Mouse (Mus musculus): Measurements from ENCODE around the gene Abcc3. TPM values are rescaled to one million over a fixed set of nuclear protein-coding genes. Genes with fewer than 3 reads are reported as not detected.

The Abcc3 gene
- polyA plus RNA-seq (2015; fragmentation: Nextera tagmentation; extraction: Ambion mirVana) = 5.3 TPM in 2 replicates

DNA sequence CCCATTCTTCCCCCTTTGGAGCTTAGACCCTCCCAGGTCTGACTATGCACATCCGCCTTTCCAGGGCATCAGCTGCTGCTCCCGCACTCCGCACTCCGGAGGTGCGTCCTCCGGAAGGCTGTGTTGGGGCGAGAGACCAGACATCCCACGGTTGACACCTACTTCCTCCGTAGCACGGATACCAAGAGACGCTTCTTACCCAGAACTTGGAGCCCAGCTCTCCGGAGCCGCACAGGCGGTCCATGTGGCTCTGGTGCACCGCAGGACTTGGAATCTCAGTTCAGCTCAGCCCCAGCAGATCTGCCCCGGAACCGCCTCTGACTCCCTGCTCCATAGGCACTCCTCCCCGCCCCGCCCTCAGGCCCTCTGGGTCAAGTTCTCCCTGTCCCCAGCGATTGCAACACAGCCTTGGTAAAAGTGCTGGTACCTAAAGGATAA lies at the start of gene Abcc3:
Gene Abcc3, minus strand, starts transcription at position 326 of the 438 bp plus-strand sequence.
- no peak within 1 kb of the TSS for H3K27ac ChIP-seq
- H3K9me3 ChIP-seq = no peaks in the 10 kb centered on the region
- no peak within 1 kb of the TSS for H3K9ac ChIP-seq
- H3K27me3 ChIP-seq = peaks cover 6% of the 10 kb centered on the region; the same call in 1 of the 2 replicates
- H3K4me1 ChIP-seq = peaks cover 5% of the 10 kb centered on the region; the same call in 1 of the 2 replicates
- H3K4me3 ChIP-seq = peak within 1 kb of the TSS; percentile 24
- H3K36me3 ChIP-seq = no peaks in the 10 kb centered on the region
- ATAC-seq (ENCODE audit: borderline replicate concordance, extremely low read depth, low FRiP score, low TSS enrichment) = no peak
- peak within 1 kb of the TSS; percentile 44 for H3K4me2 ChIP-seq
- 3% methylated on average over 20 of the region's 20 CpGs for WGBS

DNA sequence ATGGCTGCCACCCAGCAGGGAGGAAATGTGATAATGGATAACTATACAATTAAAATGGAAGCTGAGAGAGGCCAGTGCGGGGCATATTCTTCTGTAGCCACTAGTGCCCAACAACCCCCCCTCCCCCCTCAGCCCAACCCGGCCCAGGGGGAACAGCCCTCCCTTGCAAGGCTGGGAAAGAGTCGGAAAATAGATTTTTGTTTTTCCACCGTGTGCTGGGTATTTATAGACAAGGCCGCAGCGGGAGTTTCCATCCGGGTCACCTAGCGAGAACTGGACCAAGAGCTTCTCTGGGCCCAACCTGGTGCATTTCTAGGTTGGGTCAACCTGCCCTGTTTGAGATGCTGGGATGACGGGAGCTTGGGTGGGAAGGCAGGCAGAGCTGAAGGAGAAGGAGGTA lies 49.0 kb upstream of the Abcc3 start:
- no peak overlapping the region for H3K27ac ChIP-seq

DNA sequence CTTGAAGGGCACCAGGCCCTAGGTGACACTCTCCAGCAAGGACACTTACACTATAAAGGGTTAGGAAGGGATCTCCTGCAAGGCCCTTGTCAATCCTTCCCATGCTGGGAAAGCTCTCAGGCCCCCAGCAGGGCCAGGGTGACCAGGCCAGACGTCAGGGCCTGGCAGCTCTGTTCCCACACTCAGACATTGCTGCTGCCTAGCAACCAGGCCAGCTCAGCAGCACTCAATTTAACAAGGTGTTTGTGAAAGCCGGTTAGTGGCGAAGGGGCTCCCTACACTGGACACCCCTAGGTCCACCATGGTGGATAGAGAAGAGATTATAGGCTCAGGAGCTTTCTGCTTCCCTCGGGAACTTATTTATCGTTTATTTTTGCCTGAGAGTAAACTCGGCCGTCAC lies 48.3 kb upstream of the Abcc3 start:
- no peaks in the 10 kb centered on the region for H3K4me1 ChIP-seq
- H3K27me3 ChIP-seq = no peaks in the 10 kb centered on the region
- 0 out of 2 replicates have a peak, but pooled peaks have one; percentile 23 for ATAC-seq (ENCODE audit: borderline replicate concordance, extremely low read depth, low FRiP score, low TSS enrichment)
- no peak overlapping the region for H3K27ac ChIP-seq
- no peak overlapping the region for H3K4me3 ChIP-seq
- 30% methylated on average over 7 of the region's 7 CpGs for WGBS
- no peak overlapping the region for H3K4me2 ChIP-seq
- H3K9me3 ChIP-seq = no peaks in the 10 kb centered on the region
- no peak overlapping the region for H3K9ac ChIP-seq
- no peaks in the 10 kb centered on the region for H3K36me3 ChIP-seq

More for the DNA sequence above, 49.0 kb upstream of the Abcc3 start:
- no peaks in the 10 kb centered on the region for H3K36me3 ChIP-seq
- H3K27me3 ChIP-seq = no peaks in the 10 kb centered on the region
- no peaks in the 10 kb centered on the region for H3K4me1 ChIP-seq
- H3K9me3 ChIP-seq = no peaks in the 10 kb centered on the region
- no peak for ATAC-seq (ENCODE audit: borderline replicate concordance, extremely low read depth, low FRiP score, low TSS enrichment)
- H3K4me2 ChIP-seq = no peak overlapping the region
- H3K4me3 ChIP-seq = no peak overlapping the region
- H3K9ac ChIP-seq = no peak overlapping the region
- 65% methylated on average over 9 of the region's 9 CpGs for WGBS

DNA sequence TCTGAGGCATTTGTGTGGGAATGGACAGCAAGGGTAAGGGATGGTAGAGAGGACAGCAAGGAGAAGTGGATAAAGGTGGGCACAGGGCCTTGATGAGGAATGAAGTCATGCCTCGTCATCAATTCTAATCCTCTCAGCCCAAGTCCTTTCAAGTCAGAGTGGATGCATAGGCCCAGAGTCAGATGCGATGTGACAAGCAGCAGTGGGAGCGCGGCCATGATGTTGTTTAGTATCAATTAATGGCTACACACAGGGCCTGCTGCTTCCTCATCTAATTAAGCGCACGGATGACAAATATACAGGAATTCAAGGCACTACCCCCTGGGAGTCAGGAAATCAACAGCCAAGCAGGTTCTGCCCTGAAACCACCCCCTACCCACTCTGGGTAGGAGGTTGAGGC lies 47.6 kb upstream of the Abcc3 start:
- Histone ChIP-seq H3K36me3 (no peaks in the 10 kb centered on the region), H3K27ac (no peak overlapping the region), H3K9me3 (no peaks in the 10 kb centered on the region), H3K27me3 (no peaks in the 10 kb centered on the region), H3K9ac (no peak overlapping the region), H3K4me2 (no peak overlapping the region), H3K4me1 (no peaks in the 10 kb centered on the region), H3K4me3 (no peak overlapping the region)
- WGBS = 86% methylated on average over 6 of the region's 6 CpGs
- ATAC-seq (ENCODE audit: borderline replicate concordance, extremely low read depth, low FRiP score, low TSS enrichment) = no peak

DNA sequence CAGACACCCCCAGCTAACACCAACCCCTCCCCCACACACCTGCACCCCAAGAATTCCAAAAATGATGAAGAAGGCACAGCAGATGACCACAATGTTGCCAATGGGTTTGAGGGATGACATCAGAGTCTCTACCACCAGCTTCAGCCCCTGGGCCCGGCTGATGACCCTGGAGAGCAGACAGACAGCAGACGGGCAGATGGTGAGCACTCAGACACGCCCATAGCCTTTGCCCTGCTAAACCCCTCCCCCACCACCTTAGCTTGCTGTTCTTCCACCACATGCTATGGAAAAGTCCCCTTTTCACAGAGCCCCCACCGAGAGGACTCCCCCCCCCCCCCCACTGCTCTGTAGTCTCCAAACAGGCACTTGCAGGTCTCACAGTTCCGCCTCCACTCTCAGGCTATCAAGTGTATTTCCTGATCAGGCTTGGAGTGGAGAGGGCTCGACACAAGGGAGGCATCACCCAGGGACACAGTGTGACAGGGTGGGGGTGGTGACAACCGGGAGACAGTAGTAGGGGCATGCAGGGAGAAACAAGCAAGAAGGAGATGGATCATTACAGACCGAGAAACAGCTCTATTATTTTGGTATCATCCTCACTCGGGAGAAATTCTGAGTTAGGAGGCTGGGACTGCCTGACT lies 36.3 kb upstream of the Abcc3 start:
- Histone ChIP-seq H3K9me3 (no peaks in the 10 kb centered on the region), H3K4me2 (peak overlapping the region; percentile 30; the same call in 1 of the 2 replicates), H3K27ac (peak overlapping the region; percentile 93), H3K9ac (no peak overlapping the region), H3K4me1 (peaks cover 32% of the 10 kb centered on the region), H3K36me3 (peaks cover 4% of the 10 kb centered on the region; the same call in 1 of the 2 replicates), H3K27me3 (peaks cover 18% of the 10 kb centered on the region; the same call in 1 of the 2 replicates), H3K4me3 (no peak overlapping the region)
- ATAC-seq (ENCODE audit: borderline replicate concordance, extremely low read depth, low FRiP score, low TSS enrichment) = no peak
- WGBS = 19% methylated on average over 9 of the region's 9 CpGs

DNA sequence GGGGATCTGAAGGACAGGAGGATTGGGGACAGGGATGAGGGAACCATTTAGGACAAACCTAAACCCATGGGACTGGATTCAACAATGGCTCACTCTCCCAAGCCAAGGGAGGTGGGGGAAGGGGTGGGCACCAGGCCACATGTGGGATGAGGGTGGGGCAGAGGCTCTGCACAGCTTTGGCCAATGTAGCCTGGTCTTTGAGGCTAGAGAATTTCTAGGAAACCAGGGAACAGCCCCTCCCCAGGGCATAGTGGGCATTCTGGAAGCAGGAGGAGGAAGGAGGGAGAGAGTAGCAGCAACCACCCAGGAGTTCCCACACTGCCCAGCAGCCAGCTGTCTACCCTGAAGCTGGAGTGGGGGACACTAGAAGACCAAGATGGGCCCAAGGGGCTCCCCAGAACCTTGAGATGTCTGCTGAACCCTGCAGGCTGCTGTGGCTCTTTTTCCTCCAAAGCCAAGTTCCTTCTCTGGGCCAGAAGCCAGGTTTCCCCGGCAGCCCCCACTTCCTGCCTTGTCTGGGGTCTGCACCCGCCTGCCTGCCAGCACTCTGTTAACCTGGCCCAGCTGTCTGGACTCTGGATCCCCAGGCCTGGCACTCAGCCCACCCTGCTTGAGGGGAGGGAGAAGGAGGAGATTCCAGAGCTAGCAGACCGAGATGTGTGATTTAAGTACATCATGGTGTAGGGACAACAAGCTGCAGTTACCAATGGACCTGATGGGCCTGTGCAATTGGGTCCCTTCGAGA lies 35.5 kb upstream of the Abcc3 start:
- WGBS = 4% methylated on average over 4 of the region's 4 CpGs
- H3K27ac ChIP-seq = peak overlapping the region; percentile 93
- peaks cover 4% of the 10 kb centered on the region; the same call in 1 of the 2 replicates for H3K36me3 ChIP-seq
- 0 out of 2 replicates have a peak overlapping the region, but pooled peaks have one; percentile 16 for H3K9ac ChIP-seq
- H3K27me3 ChIP-seq = peaks cover 10% of the 10 kb centered on the region; the same call in 1 of the 2 replicates
- peaks cover 32% of the 10 kb centered on the region for H3K4me1 ChIP-seq
- H3K4me3 ChIP-seq = no peak overlapping the region
- H3K9me3 ChIP-seq = no peaks in the 10 kb centered on the region
- peak; percentile 93 for ATAC-seq (ENCODE audit: borderline replicate concordance, extremely low read depth, low FRiP score, low TSS enrichment)
- H3K4me2 ChIP-seq = peak overlapping the region; percentile 30

DNA sequence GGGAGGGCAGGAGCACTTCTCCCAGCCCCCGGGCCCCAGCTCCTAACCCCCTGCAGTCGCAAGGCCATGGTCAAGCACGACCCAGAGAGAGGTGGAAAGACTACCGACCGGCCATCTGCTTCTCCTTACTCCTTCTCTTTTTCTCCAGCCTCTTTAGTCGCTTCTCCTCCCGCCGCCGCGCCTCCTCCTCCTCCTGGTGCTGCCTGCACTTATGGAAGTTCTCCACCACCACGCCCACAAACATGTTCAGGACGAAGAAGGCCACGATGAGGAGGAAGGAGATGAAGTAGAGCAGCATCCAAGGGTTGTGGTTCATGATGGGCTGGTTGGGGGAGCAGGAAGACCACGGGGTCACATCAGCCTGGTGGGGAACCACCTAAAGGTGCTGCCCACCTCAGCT lies 32.9 kb upstream of the Abcc3 start:
- no peaks in the 10 kb centered on the region for H3K9me3 ChIP-seq
- peaks cover 32% of the 10 kb centered on the region for H3K4me1 ChIP-seq
- no peak overlapping the region for H3K9ac ChIP-seq
- H3K27me3 ChIP-seq = no peaks in the 10 kb centered on the region
- H3K36me3 ChIP-seq = peaks cover 4% of the 10 kb centered on the region; the same call in 1 of the 2 replicates
- no peak for ATAC-seq (ENCODE audit: borderline replicate concordance, extremely low read depth, low FRiP score, low TSS enrichment)
- H3K4me2 ChIP-seq = no peak overlapping the region
- no peak overlapping the region for H3K4me3 ChIP-seq
- H3K27ac ChIP-seq = no peak overlapping the region
- WGBS = 59% methylated on average over 14 of the region's 14 CpGs

DNA sequence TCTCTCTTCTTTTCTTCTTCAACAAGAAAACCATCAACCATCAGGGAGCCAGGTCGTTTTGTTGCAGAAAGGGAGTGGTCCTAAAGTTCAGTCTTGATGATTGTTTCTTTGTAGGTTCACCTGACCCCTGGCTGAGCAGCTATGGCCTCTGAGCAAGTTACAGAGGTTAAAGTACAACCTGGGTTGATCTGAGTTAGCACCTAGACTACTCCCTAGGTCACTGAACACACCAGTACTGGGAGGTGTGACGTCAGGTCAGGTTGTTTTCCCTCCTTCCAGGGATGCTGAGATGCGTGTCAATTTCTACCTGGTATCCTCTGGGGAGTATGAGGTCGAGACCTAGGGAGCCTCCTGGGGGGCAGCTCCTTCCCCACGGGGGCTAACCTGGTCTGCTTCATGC lies 32.4 kb upstream of the Abcc3 start:
- ATAC-seq (ENCODE audit: borderline replicate concordance, extremely low read depth, low FRiP score, low TSS enrichment) = no peak
- no peaks in the 10 kb centered on the region for H3K9me3 ChIP-seq
- 50% methylated on average over 5 of the region's 5 CpGs for WGBS
- H3K4me2 ChIP-seq = no peak overlapping the region
- no peaks in the 10 kb centered on the region for H3K27me3 ChIP-seq
- no peak overlapping the region for H3K27ac ChIP-seq
- no peak overlapping the region for H3K9ac ChIP-seq
- peaks cover 33% of the 10 kb centered on the region for H3K4me1 ChIP-seq
- peaks cover 4% of the 10 kb centered on the region; the same call in 1 of the 2 replicates for H3K36me3 ChIP-seq
- no peak overlapping the region for H3K4me3 ChIP-seq

DNA sequence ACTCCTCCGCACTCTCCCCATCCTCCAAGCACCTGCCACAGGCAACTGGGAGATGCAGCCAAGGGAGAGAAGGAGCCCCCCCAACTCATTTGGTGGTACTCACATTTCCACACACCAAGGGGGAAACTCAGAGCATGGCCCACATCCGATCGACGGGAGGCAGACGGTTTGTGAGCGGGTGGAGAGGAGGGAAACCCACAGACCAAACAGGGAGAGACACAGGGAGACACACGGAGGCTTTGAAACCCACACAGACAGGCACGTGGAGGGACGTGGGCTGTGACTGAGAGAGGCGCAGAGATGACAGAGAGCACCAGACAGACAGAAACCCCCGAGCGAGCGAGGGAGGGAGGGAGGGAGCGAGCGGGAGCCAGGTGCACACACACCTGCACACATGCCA lies 31.6 kb upstream of the Abcc3 start:
- H3K27ac ChIP-seq = no peak overlapping the region
- WGBS = 52% methylated on average over 15 of the region's 15 CpGs
- no peak overlapping the region for H3K4me2 ChIP-seq
- peaks cover 30% of the 10 kb centered on the region for H3K4me1 ChIP-seq
- H3K4me3 ChIP-seq = no peak overlapping the region
- H3K27me3 ChIP-seq = no peaks in the 10 kb centered on the region
- H3K9ac ChIP-seq = no peak overlapping the region
- no peaks in the 10 kb centered on the region for H3K9me3 ChIP-seq
- peaks cover 4% of the 10 kb centered on the region; the same call in 1 of the 2 replicates for H3K36me3 ChIP-seq
- no peak for ATAC-seq (ENCODE audit: borderline replicate concordance, extremely low read depth, low FRiP score, low TSS enrichment)

DNA sequence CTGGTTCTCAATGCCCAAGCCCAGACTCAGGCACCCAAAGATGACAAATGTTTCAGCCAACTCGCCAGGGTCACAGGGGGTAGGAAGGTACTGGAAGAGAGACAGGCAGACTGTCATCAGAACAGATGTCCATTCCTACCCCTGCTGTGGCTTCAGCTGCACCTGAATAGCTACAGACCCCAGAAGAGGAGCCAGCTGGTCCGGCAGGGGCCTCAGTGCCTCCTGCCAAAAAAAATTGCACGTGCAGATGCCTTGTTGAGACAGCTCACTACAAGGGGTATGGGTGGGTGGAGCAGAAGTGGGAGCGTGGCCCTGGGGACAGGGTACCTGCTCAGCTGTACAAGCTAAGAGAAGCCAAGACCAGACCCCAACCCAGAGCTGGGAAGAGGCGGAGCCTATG lies 31.1 kb upstream of the Abcc3 start:
- Histone ChIP-seq H3K4me3 (no peak overlapping the region), H3K9me3 (no peaks in the 10 kb centered on the region), H3K27me3 (no peaks in the 10 kb centered on the region), H3K4me2 (no peak overlapping the region), H3K27ac (no peak overlapping the region), H3K36me3 (peaks cover 4% of the 10 kb centered on the region; the same call in 1 of the 2 replicates), H3K9ac (no peak overlapping the region), H3K4me1 (peaks cover 25% of the 10 kb centered on the region)
- 52% methylated on average over 5 of the region's 5 CpGs for WGBS
- ATAC-seq (ENCODE audit: borderline replicate concordance, extremely low read depth, low FRiP score, low TSS enrichment) = no peak

DNA sequence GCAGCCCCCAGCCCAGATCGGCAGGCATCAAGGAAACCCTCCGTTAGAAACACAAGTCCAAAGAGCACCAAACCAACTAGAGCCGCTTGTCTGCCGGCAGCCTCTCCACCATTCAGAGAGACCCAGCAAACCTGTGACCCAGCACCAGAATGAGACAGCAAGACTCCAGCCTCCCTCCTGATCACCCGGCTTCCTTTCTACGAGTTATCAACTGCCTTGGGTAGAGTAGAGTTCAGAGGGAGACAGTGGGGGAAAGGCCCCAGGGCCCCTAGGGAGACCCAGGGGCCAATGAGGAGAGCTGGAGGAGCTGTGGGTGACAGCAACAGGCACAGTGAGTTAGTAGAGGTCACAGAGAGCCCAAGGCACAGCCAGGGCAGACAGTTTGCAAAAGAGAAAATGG lies 28.2 kb upstream of the Abcc3 start:
- ATAC-seq (ENCODE audit: borderline replicate concordance, extremely low read depth, low FRiP score, low TSS enrichment) = no peak
- H3K4me1 ChIP-seq = peaks cover 8% of the 10 kb centered on the region; the same call in 1 of the 2 replicates
- H3K9me3 ChIP-seq = no peaks in the 10 kb centered on the region
- 60% methylated on average over 6 of the region's 6 CpGs for WGBS
- H3K4me2 ChIP-seq = no peak overlapping the region
- no peaks in the 10 kb centered on the region for H3K27me3 ChIP-seq
- H3K36me3 ChIP-seq = peaks cover 4% of the 10 kb centered on the region; the same call in 1 of the 2 replicates
- H3K4me3 ChIP-seq = no peak overlapping the region
- H3K9ac ChIP-seq = no peak overlapping the region
- no peak overlapping the region for H3K27ac ChIP-seq

DNA sequence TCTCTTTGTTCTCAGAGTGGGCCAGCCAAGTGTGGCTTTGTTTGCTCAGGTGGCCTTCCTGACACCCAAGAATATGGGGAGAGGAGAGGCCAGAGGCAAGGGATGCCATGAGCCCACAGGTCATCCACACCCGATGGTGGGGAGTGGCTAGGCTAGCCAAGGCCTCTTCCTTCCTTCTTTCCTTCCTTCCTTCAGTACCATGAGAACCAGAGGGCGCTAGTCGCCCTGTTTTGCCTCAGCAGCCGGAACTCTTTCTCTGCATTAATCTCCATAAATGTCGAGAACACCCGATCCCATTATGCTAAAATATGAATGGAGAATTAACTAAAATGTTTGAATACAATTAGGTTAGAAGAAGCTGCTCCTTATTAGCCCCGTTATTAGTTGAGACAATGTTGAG lies 27.5 kb upstream of the Abcc3 start:
- ATAC-seq (ENCODE audit: borderline replicate concordance, extremely low read depth, low FRiP score, low TSS enrichment) = no peak
- Histone ChIP-seq H3K9ac (no peak overlapping the region), H3K36me3 (peaks cover under 1% of the 10 kb centered on the region; the same call in 1 of the 2 replicates), H3K27ac (no peak overlapping the region), H3K9me3 (no peaks in the 10 kb centered on the region), H3K27me3 (no peaks in the 10 kb centered on the region), H3K4me2 (no peak overlapping the region), H3K4me1 (peaks cover 3% of the 10 kb centered on the region; the same call in 1 of the 2 replicates), H3K4me3 (no peak overlapping the region)
- WGBS = 13% methylated on average over 7 of the region's 7 CpGs
